Mouse (Mus musculus) inflammation-experienced regulatory T-cells, adult 6 months (primary cell): ENCODE results near the gene Mb. TPM values are rescaled to one million over a fixed set of nuclear protein-coding genes. Genes with fewer than 3 reads are reported as not detected.

Experiments
- ATAC-seq: one replicate; pipeline ENCODE4 v1.8.0; 2017
- polyA plus RNA-seq, 3 experiments: library from polyadenylated mRNA; unstranded; fragments of 100-300 nt; shearing (Covaris generic); gene quantifications; one replicate each; pipeline ENCODE4 v1.2.1; 2017

The Mb gene
- polyA plus RNA-seq, 3 experiments from 2014 or later, result not detected

DNA sequence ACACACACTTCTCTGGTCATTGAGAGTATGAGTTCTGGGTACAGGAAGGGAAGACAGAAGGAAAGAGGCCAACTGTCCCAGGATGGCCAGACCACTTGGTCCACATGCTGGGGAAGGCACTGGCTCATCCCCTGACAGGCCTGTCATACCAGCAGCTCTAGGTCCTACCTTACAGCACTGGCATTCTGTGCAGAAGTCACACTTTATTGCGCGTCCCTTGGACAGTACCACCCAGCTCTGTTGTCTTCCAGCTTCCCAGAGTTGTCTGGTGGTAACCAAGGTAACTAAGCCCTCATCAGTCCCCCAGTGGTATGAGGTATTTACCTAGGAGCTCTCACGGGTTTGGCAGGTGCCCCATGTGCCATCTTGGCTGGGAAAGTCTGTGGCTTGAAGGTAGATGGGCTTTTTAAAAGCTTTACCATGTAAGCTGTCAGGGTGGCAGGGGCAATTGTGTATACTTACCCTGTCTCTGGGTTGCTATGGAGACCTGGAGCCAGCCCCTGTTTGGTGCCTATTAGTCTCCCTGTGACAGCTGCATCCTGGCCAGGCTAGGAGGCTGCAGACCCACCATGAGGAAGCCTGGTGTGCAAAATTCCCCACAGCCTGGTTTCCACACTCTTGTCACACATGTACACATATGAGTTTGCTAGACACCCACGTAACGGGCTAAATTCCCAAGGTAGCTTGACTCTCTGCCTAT, 24.4 kb downstream of the Mb start:
- no peak for ATAC-seq

DNA sequence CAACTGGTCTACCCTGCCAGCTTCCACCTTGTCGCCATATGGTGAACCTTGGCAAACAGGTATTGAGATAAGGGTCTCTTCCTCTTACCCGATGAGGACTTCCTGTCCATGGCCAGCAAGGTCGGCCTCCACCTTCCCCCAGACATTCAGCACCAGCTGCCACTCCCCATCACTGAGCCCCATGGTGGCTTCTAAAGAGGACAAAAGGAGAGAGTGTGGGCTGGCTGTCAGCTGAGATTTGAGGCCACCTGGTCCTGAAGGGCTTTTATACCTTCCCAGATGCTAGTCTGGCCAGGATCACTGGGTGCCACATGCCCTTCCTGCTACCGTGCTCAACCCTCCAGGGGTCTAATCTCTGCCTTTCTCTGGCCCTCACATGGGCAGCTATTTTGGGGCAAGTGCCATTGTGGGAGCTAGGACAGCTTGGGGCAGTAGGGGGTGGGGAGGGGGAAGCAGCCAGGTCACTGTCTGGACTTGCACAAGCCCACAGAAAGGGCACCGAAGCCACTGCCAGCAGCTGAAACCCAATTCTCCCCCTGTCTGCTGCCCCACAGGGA, 28.0 kb downstream of the Mb start:
- no peak for ATAC-seq

DNA sequence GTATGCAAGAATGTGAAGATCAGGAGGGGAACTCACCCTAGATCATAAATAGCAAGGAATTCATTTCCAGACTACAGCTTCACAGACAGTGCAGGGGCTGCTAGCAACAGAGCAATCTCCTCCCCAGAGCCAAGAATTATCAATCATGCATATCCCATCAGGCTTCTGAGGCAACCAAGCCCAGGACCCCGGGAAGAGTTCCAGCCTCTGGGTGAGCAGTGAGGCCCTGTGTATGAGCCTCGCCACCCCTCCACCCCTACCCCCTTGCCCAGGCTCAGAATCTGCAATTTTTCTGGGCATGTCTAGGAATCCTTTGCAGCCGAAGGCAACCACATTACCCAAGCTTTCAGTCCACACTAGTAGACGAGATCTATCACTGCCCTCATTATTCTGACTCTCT, 28.6 kb downstream of the Mb start:
- no peak for ATAC-seq

DNA sequence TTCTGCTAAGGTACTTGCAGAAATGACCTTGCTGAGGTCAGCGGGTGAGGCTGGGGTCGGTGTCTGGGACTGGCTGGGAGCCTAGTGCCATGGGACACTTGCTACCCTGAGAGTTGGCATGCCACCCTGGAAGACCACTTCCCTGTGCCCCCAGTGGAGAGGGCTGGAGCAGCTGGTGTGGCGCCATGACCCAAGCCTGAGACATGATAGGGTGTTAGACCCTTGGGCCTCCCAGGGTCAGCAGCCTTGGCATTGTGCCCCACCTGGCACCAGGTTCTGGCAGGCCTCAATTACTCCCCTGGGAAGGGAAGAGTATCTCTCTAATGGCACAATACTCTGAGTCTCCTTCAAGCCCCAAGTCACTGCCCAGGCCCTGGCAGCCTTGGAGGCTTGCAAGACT, 29.4 kb downstream of the Mb start:
- ATAC-seq, result no peak

DNA sequence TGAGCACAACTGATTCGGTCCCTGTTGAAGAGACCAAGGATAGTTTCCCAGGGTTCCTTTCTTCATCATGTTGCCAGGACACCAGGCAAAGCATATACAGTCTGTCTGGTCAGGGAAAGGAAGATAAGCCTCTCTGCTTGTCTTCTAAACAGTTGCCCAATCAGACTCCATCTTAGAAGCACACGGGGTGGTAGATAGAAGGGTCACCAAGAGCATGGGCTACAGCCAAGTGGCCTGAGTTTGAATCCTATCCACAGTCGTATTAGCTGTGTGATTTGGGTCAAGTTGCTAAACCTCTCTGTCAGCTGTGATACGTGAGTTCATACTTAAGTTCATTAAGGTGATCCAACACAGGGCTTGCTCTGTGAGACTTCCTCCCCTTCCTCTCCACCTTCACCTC, 30.3 kb downstream of the Mb start:
- no peak for ATAC-seq

DNA sequence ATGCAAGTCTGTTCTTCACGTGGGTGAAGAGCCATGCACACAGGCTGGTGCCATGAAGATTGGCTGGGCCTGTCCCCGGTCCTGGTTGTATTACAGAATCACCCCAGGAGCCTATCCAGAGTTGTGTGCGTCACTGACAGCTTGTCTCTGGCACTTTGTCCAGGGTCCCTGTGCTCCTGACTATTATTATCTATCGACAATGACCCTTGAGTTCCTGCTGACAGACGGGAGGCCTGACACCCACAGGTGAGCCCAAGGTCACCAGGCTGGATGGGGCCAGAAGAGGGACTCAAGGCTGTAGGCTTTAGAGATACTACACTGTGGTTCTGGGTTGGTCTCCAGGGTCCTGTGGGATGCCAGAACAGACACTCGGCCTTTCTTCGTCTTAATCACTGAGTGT, 30.9 kb downstream of the Mb start:
- ATAC-seq, result no peak

DNA sequence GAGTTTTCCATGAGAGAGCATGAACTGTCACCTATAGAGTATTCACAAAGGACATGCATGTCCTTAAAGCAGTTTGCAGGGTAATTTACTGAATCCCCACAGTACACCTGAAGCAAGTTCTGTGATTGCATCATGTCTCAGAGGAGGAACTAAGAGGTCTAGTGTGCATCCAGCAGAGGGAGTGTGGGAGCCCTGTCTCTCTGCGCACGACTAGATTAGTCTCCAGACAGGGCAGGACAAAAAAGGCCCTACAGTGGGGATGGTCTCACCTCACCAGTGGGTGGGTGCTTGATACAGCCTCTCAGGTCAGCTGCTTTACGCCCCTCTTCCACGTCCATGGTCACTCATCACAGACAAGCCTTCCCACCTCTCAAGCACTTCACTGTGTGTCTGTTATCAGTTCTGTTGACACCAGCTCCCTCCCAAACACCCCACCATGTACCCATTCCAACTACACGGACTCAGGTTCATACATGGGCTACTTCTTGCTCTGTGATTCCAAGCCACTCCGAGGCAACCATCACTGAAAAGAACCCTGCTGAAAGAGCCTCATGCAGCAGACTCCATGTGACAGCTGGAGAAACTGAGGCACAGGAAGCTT, 31.6 kb downstream of the Mb start:
- ATAC-seq, result no peak

DNA sequence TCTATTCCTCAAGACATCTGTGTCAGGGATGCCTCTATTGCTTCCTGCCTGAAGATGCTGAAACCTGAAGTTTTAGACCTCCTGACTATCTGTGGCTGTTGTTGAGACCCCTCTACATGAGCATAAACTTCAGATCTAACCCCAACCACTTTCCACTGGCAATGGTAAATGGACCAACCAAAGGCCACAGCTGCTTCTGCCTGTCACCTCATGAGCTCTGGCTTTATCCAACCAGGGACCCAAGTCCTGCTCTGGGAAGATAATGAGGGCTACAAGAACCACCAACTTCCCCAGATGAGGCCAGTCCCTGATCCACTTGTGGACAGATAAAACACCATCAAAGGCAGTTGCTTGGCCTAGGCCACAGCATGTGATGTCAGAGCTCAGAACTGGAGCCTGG, 32.6 kb downstream of the Mb start:
- ATAC-seq, result no peak

DNA sequence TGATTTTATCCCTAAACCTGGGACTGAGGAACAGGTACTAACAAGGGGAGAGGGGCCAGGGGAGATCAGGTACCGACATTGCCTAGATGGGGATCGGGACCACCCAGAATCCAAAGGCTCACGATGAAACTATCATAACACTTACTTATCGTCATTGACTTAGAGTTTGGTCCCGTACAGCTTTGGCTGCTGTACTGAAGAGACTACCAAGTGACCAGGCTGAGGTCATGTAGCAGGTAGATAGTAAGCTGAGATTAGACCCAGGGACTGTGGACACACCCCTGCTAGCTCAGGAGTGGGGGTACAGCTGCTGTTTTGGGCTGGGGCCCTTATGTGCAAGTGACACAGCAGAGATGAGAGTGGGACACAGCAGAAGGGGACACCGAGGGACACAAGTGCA, 34.0 kb downstream of the Mb start:
- ATAC-seq, result no peak

DNA sequence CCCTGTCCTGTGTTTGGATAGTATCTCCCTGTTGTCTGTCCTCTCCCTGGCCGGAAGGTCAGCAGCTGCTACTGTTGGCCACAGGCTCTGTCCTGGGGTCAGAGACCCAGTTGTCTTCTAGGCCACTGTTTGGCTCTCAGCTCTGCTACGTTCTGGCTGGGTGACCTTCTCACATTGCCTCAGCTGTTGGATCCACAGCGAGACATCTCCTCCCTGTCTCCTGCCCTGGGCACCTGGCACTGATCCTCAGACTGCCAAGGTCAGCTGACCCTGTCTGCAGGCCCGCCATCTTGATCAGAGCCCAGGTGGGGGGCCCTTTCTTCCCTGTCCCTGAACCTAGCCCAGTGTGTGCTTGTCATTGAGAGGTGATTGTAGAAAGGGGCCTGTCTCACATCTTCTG, 35.5 kb downstream of the Mb start:
- no peak for ATAC-seq

DNA sequence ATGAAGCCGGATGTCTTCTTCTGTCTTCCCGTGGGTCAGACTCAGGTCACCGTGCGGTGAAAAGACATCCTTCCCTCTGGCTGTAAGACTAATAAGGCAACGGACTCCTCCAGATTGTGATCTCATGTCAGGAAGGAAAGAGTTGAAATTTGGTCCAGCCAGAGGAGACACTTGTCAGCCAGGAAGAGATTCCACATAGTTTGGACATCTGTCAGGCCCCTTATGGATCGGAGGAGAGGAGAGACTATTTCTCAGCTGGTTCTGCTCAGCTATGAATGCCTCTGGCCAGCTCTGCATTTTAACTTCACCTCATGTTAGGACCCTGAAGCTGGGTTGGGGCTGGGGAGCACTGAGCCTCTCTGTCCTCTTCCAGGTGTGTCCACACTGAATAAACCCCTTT, 36.0 kb downstream of the Mb start:
- no peak for ATAC-seq

DNA sequence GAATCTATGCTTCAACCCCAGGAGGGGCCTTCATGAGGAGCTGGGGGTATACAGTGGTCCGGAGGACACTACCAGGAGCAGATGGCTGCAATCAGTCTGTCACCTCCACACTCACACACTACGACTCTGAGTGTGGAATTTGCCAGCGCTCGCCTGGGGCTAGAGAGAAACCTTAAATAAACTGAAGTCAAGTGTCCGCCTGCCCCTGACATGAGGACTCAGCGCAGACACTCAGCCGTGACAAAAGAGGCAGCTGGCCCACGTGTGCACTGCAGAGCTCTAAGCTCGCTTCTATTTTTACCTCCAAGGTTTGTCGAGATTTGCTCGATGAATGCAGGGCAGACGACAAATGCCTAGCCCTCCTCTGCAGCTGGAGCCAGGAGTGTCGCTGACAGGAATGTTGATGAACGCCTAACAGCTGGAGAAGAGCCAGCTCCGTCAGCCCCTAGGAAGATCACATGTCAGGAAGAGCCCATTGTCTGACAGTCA, 36.7 kb downstream of the Mb start:
- ATAC-seq, result no peak

DNA sequence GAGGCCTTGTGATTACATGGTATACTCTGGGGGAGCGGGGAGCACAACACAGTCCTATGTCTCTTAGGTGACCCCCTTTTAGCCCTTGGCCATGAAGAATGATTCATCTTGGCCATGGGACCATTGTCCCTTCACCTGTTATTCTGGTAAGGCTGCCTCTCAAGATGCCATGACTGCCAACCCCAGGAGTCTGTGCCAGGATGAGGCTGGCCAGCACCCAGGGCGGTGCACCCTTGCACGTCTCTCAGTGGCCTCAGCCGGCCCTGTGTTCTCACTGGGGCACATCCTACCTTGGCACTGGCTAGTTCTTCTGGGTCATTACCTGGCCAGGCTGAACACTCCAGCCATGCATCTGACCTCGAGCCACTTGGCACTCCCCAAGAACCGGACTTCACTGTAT, 41.6 kb downstream of the Mb start:
- no peak for ATAC-seq

DNA sequence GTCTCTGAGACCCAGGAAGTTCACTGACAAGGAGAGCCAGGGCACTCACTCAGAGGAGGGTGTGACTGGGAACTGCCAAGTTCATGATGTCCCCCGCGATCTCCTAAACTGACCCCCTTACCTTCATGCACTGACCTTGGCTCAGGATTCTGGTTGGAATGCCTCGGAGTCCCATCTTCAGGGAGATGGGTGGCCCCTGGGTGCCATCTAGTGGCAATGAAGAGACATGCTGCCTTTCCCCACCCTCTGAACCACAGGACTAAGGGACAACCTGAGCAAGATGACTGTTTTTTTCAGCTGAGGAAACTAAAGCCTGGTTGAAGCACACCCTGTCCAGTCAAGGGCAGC, 46.6 kb downstream of the Mb start:
- ATAC-seq, result no peak

DNA sequence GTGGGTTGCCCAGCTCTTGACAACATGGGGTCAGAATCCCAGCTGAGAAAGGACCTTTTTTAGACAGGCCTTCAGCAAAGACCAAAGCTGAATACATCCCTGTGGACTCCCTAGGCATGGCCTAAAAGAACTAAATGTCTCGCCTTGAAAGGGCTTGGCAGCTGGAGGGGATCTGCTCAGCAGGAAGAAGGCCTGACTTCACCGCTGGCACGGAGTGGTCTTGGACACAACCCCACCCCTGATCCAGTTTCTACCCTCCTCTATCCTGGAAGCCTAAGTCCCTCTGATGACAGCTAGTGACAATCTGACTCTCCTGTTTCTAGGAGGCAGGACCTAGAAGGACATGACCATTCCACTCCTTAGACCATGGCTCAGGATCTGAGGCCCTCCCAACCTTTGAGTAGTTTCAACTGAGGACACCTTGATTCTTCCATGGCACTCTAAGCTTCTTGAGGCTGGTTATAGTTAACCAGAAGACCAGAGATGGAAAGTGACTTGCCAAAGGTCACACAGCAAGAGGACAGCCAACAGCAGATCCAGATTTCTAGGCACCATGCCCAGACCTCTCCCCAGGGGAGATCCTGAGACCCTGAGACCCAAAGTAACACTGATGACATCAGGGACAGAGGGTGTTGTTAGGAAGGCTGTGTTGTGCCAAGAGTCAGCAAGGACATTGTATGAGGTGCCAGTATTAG, 47.1 kb downstream of the Mb start:
- ATAC-seq, result no peak

DNA sequence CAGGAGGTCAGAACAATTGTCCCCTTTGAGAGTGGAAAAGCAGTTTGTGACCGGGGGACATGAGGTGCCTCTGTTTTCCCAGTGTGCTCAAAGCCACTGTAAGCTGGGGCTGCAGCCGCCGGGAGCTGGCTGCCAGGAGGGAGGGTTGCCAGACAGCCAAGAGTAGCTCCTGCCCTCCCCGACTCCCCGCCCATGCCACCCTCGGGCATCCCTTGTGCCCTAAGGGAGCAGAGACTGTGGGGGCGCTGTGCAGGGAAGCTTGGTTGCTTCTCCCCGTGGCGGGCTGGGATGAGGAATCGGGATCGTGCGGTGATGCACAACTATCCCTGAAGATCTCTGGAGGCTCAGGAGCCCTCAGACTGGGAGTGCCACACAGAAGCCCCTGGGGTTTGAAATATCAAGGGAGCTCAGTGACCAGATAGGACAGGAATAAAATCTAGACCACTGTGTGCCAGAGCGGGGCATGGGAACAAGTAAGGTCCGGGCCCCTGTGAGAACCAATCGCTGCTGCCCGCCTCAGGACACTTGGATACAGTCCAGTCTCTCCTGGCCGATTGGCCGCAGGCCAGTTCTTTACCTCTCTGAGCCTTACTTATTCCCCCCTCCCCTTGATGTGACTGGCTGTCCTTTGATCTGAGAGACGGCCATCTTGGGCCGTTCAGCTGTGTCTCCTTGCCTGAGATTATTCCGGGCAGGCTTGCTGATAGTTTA, 51.4 kb downstream of the Mb start:
- no peak for ATAC-seq

DNA sequence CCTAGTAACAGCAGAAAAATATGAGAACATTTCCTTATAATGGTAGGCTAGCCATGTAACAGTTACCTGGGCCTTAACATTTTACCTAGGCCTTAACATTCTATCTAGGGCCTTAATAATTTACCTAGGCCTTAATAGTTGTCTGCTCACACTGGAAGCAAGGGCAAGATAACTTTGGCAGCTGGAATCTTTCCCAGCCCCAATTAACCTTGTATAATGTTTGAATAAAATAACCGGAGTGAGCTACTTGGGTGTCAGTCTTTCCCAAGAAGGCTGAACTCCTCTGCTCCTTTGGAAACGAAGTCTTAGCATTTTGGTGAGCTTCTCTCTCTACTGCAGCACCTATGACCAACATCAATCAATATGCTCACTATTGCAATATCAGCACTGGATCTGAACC, 52.4 kb downstream of the Mb start:
- no peak for ATAC-seq

DNA sequence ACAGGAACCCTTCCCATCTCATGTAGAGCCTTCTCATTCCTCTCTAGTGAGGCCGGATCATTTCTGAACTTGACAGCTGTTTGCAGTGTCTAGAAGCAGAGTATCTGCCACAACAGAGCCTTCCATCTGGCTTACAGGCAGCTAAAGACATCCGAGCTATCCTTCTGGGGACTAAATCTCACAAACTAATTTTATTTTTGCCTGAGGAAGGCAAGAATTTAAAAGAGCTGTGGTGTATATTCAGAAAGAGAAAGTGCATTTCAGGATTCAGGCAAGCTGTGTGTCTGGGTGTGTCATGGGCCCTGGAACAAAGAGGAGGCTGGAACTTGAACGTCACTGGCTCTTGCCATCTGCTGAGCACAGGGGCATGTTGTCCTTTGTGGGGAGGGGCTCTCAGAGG, 56.1 kb downstream of the Mb start:
- no peak for ATAC-seq

DNA sequence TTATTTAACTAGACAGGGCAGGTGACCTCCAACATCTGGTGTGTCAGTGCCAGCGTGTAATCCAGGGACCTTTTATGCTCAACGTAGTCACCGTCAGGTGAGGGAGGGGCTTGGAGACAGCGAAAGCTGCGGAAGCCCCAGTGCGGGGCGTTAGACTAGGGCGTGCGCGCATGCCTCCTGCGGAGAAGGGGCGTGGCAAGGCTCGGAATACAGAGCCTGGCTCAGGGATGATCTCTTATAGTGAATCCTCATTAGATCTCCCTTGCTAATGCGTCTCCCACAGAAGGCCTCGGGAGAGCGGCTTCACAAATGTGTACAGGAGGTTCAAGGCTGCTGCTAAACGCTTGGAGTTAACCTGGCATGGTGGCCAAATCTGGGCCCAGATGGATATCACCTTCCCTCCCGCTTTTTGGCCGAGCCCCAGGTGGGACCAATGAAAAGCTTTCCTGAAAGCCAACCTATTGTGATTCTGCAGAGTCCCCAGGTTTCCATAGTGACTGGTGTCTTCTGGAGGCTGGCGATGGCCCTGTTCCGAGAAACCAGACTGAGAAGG, 62.9 kb downstream of the Mb start:
- ATAC-seq, result no peak

DNA sequence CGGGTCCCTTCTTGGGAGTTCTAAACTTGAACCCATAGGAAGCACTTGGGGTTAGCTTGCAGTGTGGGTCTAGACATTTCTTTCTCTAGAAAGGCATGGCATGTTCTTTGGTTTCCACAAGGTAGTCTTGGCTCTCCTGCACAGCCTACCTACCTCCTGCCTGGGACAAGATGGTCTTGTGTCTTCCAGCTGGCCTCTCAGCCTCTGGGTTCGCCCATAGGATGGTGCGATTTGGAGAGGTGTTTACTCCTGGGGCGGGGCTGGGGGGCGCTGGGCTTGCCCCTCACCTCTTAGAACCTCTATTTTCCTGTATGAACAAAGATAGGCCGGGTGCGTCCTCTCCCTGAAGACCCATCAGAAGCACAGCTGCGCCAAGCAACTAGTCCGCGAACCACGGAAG, 63.3 kb downstream of the Mb start:
- no peak for ATAC-seq

DNA sequence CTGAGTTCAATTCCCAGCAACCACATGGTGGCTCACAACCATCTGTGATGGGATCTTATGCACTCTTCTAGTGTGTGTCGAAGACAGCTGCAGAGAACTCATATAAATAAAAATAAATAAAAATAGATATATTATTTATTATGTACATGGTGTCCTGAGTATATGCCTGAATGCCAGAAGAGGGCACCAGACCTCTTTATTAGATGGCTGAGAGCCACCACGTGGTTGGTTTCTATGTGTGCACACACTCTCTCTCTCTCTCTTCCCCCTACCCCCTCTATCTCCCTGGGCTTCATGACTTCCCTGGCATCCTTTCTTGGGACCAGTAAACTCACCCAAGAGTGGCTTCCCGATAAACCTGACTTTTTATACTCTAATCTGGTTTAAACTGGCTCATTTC, 67.7 kb downstream of the Mb start:
- no peak for ATAC-seq

DNA sequence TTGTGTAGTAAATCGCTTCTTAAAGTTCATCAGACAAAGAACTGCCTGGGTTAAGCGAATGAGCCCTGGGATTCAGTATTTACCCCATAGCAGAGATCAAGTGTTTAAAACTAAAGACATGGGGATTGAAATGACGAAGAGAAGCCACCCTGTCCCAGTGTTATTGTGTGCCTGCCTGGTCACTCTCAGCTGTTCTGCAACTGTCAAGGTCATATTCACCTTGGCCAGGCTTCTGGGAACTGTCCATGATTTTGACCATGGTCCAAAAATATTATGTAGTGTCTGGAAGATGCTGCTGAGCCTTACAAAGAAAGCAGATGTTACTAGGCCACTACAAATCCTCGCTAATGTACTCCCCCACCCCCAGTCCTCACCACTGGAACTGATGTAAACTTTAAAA, 70.7 kb downstream of the Mb start:
- ATAC-seq, result no peak

DNA sequence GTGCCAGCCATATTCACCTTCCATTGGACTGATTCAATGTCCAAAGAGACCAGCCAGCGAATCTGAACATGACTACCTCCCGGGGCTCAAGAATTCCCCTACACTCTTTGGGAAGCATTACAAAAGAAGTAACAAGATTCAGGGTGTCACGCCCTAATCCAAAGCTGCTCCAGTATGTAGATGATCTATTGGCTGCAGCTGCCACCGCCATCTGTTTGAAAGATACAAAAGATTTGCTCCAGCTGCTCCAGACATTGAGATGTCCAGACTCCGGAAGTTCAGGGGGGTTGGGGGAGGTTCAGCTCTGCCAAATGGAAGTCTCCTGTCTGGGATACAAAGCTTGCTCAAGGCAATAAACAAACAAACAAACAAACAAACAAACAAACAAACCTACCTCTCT, 73.9 kb downstream of the Mb start:
- ATAC-seq, result no peak
